Mouse (Mus musculus) E14TG2a.4 (cell line): ENCODE data around the gene Ccl22.

Source experiments
- CTCF ChIP-seq: conservative IDR thresholded peaks from 2 replicates; pipeline ENCODE4 v1.5.1; 2014; ENCODE audit warnings: low read length
- POU5F1 ChIP-seq: IDR thresholded peaks from 2 replicates; pipeline ENCODE4 v1.6.1; 2014; ENCODE audit warnings: low read length, borderline replicate concordance

- TF ChIP-seq CTCF (no peak), POU5F1 (no peak)
These were observed 38.5 kb upstream of the Ccl22 start for GRCm38 (mm10) chr8:94706732-94707395.
